Mouse (Mus musculus): ENCODE measurements around the gene Sprr2a1.
"Not testable (repeated sequence)": the region's sequence is repeated elsewhere in the genome, so short reads cannot be mapped to it uniquely, and the experiment has no call there.

The Sprr2a1 gene

DNA sequence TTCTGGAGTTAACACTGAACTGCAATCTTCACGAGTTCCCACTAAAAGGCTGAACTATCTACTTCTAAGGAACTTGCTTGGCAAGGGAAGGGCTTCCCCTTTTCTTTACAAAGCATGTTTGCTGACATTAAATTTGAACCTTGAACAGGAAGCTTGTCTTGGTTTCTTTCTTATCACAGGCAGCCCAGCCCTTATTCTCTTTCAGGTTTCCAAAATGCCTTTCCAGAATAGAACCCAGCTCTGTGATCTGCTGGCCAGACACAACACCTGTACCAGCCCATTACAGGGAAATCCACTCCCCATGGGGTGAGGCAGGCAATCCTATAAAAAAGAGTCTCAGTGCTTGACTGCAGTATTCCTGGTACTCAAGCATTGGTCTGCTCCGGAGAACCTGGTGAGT lies at the start of gene Sprr2a1, which contains the start of gene Sprr2a2:
Sprr2a1 (plus strand) TSS at position 231 of the 400 bp plus-strand sequence.
Sprr2a2 (plus strand) TSS at position 352 of the 400 bp plus-strand sequence.
- in situ Hi-C loops (cut with MseI, MboI) = not testable (repeated sequence)

DNA sequence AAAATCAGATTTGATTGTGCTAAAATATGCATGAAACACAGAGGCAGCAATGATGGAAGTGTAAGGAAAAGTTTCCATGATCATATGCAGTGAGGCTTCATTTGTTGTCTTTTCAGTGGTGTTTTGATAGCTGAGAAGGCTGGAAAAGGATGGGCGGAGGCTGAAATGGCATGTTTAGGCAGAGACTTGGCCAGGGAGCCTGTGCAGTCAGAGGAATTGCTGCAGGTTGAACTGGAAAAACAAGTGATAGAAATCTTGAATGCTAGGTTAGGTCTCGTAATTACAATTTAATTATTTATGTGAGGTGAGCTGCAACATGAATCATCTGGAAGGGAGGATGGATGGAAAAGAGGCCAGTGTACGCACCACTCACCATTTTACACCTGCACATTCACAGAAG lies 45.8 kb upstream of the Sprr2a1 start:
- in situ Hi-C loops (cut with MseI, MboI) = loop anchor here (25.0 kb wide), 2 partner anchors 142 to 167 kb away; partner anchors contain the start of genes Sprr2b (in 1 of the 2) and Sprr2d (in 1 of the 2)

DNA sequence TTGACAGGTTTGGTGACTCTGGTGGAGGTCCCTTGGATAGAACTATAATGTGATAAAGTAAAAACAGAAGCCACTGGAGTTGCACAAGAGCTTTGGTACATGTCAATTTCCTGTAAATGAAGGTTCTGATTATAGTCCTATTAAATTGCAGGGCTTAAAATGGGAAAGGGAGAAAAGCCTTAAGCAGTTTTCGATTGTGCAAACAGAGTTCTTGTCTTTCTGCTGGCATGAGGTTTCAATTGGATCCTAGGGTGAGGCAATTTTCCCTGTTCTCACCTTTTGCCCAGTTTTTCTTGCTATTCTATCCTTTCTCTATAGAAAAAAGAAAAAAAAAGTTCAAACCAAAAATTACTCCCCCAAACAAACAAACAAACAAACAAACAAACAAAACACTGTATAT lies 38.7 kb upstream of the Sprr2a1 start:
- in situ Hi-C loops (cut with MseI, MboI) = no loop called here

DNA sequence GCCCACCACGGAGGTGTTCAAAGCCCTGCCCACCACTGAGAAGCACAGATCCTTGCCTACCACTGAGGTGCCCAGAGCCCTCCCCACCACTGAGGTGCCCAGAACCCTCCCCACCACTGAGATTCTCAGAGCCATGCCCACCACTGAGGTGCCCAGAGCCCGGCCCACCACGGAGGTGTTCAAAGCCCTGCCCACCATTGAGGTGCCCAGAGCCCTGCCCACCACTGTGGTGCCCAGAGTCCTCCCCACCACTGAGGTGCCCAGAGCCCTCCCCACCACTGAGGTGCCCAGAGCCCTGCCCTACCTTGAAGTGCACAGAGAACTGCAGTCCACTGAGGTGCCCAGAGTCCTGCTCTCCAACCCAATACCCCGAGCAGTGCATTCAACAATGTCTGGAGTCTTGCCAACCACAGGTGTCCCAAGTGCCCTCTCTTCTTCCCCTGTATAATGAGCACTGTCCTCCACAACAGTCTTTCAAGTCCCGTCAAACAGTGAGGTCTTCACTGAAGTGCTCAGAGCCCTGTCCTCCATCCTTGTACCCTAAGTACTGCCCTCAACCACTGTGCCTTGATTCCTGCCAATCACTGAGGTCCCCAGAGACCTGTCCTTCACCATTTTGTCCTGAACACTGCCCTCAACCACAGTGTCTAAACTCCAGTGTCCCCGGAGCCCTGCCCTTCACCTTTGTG lies 19.9 kb upstream of the Sprr2a1 start:
- in situ Hi-C loops (cut with MseI, MboI) = no loop called here

DNA sequence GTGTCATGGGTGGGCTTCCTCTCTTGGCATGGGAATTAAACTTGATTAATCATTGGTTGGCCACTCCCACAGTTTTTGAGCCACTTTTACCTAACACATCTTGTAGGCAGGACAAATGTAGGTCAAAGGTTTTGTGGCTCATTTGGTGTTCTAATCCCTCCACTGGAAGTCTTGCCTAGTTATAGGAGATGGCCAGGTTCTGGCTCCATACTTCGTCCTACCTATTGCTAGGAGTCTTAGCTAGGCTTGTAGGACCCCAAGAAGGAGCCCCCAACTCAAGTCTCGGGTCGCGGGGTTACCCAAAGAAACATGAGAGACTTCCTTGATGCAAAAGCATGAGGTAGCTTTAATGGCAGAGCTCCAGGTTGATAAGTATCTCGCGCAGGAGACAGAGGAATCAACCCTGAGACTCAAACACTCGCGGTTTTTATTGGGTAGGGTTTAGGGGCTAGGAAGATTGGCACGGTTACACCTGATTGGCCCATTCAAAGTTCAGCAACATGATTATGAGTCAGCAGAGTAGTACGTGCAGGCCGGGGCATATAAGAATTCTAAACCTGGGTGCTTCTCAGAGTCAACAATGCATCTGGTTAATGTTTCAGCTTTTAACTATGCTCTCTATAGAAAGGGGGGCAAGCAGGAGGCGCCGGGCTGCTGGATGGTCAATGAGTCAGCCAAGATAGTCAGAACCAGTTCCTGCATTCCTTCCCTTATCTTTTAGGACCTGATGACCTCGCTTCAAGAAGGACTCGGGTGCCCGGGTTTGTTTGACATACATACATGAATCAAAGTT lies 4.3 kb upstream of the Sprr2a1 start:
- in situ Hi-C loops (cut with MseI, MboI) = not testable (repeated sequence)

DNA sequence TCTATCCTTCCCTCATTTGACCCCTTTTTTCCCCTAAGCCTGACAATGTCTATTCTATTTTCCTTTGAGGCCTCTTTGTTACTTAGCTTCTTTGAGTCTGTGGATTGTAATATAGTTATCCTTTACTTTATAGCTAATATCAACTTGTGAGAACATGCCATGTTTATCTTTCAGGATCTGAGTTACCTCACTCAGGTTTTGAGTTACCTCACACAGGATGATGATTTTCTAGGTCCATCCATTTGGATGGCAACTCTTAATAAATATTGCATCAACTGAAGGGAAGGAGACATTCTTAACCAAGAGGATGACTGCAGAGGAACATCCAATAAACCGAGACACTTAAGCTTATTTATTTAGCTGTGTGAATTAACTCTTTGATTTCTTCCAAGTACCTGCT lies 3.5 kb upstream of the Sprr2a1 start:
- in situ Hi-C loops (cut with MseI, MboI) = not testable (repeated sequence)

DNA sequence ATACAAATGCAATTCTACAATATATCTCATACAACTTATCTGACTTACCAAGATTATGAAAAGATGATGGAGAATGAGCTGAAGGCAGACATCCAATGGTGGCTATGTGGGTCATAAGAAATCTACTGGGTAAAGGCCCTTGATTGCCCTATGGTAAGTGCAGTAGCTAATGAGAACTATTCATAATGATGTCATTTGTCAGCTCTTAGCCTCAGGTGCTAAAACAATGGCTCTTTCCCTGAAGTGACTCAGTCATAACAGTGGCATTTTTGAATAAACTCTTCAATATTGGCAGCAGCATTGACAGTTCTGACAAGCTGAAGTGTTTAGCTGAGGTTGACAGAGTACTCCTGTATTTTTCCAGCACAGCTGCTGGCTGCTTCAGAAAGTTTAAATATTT lies 1.9 kb upstream of the Sprr2a1 start:
- in situ Hi-C loops (cut with MseI, MboI) = not testable (repeated sequence)

DNA sequence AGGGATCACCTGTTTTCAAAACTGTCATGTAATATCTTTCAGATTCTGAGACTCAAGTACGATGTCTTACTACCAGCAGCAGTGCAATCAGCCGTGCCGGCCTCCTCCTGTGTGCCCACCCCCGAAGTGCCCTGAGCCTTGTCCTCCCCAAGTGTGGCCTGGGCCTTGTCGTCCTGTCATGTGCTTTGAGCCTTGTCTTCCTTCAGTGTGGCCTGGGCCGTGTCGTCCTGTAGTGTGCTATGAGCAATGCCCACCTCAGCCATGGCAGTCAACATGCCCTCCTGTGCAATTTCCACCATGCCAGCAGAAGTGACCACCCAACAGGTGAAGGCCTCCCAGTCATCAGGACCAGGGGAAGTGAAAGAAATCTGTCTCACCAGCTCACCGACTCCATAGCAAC lies 3.4 kb downstream of the Sprr2a1 start:
- in situ Hi-C loops (cut with MseI, MboI) = not testable (repeated sequence)

DNA sequence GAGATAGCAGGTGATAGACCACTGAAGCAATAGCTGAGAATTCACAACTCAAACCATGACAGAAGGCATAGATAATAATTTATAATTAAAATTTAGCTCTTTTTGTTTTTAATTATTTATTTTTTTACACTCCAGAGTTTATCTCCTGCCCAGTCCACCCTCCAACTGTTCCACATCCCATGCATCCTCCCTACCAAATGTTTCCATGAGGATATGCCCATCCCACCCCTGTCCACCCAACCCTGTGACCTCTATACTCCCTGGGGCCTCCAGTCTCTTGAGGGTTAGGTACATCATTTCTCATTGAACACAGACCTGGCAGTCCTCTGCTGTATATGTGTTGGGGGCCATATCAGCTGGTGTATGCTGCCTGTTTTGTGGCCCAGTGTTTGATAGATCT lies 8.1 kb downstream of the Sprr2a1 start:
- in situ Hi-C loops (cut with MseI, MboI) = not testable (repeated sequence)

DNA sequence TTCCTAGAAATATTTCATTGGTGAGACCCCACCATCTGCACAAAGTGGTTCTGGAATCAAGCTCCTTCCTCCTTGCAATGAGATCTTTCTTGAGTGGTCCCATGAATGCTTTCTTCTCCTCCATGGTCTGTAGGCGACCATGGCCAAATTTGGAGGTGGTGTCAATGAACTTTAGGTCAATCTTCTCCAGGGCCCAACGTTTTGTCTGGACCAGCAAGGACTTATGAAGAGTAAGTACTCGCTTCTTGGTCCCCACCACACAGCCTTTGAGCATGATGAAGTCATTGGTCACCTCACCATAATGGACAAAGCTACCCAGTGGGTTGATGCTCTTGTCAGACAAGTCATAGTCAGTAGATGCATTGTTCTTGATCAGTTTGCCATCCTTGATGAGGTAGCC lies 11.8 kb downstream of the Sprr2a1 start:
- in situ Hi-C loops (cut with MseI, MboI) = not testable (repeated sequence)

DNA sequence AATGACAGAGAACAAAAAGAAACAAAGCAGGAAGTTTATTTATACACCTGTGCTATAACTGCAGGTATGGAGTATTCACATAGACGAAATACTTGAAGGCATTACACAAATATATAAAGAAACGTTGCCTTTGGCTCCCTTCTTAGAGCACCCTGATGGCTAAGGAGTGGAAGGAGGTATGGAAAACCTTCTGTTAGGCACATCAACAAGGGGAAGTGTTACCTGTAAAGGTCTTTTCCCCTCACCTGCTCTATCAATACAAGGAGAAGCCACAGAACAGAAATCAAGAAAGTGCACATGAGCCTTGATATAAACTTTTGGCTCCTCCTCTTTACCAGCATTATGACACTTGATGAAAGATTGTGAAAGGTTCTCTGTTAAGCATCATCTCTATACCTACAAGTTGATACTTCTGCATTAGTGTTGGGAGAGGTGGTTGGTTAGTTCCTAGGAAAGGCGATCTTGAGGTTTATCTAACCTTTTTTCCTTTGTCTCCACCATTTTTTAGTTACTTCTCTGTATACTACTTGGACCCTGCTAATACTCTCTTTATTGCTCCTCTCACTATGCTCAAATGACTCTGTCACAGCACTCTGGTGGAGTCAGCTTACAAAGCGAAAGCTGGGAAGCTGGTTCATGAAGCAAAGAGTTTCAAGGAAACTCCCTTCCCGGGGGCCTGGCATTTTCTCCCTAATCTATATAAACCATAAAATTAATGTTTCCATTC lies 21.0 kb downstream of the Sprr2a1 start:
- in situ Hi-C loops (cut with MseI, MboI) = not testable (repeated sequence)

DNA sequence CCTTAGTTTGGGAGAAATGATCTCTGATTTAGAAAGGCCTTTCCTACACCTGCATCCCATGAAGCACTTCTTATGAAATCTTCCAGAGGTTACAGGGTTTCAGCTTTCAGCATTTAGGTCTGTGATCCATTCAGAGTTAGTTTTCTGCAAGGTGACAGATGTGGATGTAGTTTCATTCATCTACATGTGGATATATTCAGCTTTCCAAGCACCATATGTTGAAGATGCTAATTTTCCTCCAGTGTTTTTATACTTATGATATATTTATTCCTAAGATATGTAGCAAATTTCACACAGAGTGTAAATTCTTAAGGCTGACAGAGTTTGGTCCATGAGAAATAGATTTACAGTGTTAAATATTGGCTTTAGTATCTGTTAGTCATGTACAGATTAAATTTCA lies 23.1 kb downstream of the Sprr2a1 start:
- in situ Hi-C loops (cut with MseI, MboI) = not testable (repeated sequence)

DNA sequence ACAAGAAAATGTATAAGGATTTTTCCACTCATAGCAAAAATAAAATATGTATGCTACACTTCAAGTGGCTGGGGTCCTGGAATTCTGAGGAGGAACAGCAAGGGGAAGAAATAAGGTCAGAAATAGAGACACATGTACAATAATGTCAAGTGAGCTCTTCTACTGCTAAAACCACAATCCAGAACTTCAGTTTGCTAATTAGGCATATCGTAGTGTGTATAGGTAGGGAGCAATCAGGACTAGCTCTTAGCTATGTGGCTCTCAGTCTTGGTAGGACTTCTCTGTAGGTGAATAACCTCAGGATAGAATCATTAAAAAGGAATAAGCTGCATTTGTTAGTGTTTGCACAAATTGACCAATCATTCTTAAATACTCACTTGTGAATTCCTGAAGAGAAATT lies 23.6 kb downstream of the Sprr2a1 start:
- in situ Hi-C loops (cut with MseI, MboI) = not testable (repeated sequence)

DNA sequence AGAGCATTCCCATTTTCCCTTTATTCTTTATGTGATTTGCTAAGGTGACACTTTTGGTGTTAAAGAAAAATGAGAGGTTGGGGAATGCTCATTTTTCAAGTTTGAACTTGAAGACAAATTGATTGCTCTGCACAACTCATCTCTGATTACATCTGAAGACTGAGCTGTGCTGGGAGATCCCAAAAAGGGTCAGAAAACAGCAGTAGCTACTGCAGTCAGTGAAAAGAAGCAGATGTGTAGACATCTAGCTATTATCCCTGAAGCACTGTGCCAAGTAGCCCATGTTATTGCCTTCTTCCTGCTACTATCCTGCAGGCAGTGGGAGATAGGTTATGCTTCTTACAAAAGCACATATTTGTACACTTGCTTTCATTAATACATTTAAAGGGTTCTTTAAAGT lies 29.2 kb downstream of the Sprr2a1 start:
- in situ Hi-C loops (cut with MseI, MboI) = not testable (repeated sequence)

DNA sequence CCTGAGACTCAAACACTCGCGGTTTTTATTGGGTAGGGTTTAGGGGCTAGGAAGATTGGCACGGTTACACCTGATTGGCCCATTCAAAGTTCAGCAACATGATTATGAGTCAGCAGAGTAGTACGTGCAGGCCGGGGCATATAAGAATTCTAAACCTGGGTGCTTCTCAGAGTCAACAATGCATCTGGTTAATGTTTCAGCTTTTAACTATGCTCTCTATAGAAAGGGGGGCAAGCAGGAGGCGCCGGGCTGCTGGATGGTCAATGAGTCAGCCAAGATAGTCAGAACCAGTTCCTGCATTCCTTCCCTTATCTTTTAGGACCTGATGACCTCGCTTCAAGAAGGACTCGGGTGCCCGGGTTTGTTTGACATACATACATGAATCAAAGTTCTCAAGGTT lies 30.6 kb downstream of the Sprr2a1 start:
- in situ Hi-C loops (cut with MseI, MboI) = not testable (repeated sequence)

DNA sequence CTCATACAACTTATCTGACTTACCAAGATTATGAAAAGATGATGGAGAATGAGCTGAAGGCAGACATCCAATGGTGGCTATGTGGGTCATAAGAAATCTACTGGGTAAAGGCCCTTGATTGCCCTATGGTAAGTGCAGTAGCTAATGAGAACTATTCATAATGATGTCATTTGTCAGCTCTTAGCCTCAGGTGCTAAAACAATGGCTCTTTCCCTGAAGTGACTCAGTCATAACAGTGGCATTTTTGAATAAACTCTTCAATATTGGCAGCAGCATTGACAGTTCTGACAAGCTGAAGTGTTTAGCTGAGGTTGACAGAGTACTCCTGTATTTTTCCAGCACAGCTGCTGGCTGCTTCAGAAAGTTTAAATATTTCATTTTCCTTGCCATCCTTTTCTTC lies 32.9 kb downstream of the Sprr2a1 start:
- in situ Hi-C loops (cut with MseI, MboI) = not testable (repeated sequence)

DNA sequence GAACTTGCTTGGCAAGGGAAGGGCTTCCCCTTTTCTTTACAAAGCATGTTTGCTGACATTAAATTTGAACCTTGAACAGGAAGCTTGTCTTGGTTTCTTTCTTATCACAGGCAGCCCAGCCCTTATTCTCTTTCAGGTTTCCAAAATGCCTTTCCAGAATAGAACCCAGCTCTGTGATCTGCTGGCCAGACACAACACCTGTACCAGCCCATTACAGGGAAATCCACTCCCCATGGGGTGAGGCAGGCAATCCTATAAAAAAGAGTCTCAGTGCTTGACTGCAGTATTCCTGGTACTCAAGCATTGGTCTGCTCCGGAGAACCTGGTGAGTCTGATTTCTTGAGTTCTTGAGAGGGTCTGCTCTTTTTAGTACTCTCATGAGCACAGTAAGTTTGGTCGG lies 34.9 kb downstream of the Sprr2a1 start:
- in situ Hi-C loops (cut with MseI, MboI) = not testable (repeated sequence)

DNA sequence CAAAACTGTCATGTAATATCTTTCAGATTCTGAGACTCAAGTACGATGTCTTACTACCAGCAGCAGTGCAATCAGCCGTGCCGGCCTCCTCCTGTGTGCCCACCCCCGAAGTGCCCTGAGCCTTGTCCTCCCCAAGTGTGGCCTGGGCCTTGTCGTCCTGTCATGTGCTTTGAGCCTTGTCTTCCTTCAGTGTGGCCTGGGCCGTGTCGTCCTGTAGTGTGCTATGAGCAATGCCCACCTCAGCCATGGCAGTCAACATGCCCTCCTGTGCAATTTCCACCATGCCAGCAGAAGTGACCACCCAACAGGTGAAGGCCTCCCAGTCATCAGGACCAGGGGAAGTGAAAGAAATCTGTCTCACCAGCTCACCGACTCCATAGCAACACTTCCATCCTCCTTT lies 38.3 kb downstream of the Sprr2a1 start:
- in situ Hi-C loops (cut with MseI, MboI) = not testable (repeated sequence)

DNA sequence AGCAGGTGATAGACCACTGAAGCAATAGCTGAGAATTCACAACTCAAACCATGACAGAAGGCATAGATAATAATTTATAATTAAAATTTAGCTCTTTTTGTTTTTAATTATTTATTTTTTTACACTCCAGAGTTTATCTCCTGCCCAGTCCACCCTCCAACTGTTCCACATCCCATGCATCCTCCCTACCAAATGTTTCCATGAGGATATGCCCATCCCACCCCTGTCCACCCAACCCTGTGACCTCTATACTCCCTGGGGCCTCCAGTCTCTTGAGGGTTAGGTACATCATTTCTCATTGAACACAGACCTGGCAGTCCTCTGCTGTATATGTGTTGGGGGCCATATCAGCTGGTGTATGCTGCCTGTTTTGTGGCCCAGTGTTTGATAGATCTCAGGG lies 42.9 kb downstream of the Sprr2a1 start:
- in situ Hi-C loops (cut with MseI, MboI) = not testable (repeated sequence)

DNA sequence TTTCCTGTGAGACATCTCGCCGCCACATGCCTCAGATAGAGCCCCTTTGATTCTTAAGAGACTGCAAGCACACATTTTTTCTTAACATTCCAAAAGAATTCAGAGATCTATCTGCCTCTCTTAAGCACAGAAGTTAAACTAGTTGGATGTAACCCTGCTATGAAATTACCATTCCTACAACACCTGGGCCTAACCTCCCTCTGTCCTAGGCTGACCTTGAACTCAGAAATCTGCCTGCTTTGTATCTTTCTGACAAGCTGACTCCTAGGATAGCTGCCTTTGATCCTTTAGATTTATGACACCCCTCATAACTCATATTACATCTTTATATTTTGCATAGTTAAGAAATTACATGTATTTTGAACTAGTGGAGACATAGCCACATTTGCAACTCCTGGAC lies 47.9 kb downstream of the Sprr2a1 start:
- in situ Hi-C loops (cut with MseI, MboI) = not testable (repeated sequence)

Data from mouse trophoblast stem cell (cell line).